Mouse (Mus musculus): ENCODE measurements around the gene Atp7b.

Atp7b gene

DNA sequence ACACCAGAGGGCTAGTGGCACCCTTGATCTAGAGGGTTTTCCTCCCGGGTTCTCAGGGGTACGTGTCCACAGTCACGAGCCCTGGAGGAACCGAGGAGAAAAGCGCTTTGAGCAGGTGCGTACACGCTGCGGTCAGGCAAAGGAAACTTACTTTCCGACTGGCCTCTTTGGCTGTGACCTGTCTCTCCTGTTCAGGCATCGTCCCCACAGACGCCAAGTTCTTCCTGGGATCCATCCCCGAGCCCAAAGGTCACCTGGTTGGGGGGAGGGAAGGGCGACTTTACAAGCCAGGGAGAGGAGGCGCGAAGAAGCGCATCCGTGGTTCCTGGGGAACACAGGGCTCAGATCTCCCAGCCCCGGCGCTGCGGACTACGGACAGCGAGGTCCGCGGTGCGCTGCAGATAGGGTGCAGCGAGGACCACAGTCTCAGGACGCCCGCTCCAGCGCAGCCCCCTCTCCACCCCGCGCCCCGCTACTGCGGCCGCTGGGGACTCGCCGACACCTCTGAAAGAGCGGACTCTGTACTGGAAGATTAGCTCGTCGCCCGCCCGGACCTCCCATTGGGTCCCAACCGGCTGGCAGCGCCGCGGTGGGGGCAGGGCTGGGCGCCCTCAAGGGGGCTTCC, at the start of gene Atp7b:
Atp7b (minus strand) TSS at position 485 of the 625 bp plus-strand sequence.
- no peak for DNase-seq (ENCODE audit: low spot score in 2 of 2)

DNA sequence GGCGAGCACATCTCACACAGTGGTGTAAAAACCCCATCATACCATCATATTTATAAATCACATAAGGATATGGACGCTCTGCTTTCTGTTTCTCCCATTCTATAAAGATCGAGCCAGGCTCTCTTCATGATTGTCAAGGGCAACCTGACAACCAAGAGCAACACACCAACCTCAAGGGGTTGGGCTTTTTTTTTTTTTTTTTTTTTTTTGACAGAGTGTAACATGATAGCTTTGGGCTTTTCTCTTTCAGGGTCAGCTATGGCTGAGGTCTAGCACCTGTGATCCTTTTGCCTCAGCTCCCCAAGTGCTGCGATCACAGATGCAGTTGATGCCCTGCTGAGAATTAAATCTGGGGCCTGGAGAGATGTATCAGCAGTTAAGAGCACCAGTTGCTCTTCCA, 46.9 kb upstream of the Atp7b start:
- DNase-seq (ENCODE audit: low spot score in 2 of 2) = no peak

DNA sequence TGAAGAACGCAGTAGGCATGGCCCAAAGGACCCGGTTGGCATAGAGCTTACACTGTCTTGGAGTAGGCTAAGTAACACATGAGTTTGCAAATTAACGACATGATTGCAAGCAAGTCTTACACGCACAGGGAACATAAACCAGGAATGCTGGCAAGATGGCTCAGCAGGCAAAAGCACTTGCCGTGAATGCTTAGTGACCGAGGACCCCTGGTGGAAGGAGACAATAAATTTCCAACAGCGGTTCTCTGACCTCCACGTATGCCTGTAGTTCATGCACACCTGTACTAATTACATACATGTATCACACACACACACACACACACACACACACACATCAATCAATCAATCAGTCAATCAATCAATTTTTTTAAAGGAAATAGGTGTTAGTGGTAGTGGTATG, 31.5 kb upstream of the Atp7b start:
- DNase-seq (ENCODE audit: low spot score in 2 of 2) = no peak

DNA sequence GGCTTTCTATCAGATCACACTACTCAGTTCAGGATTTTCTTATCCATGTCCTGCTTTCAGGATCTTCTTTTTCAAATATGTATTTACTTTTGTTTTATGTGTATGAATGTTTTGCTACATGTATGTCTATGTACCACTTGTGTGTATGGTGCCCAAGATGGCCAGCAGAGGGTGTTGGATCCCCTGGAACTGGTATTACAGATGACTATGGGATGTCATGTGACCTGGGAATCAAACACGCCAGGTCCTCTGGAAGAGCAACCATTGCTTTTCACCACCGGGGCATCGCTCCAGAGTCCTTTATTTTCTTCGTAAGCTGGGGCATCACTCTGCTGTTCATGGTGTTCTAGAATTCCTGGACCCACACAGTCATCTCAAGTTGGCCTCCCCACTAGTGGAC, 29.1 kb upstream of the Atp7b start:
- DNase-seq (ENCODE audit: low spot score in 2 of 2) = no peak

DNA sequence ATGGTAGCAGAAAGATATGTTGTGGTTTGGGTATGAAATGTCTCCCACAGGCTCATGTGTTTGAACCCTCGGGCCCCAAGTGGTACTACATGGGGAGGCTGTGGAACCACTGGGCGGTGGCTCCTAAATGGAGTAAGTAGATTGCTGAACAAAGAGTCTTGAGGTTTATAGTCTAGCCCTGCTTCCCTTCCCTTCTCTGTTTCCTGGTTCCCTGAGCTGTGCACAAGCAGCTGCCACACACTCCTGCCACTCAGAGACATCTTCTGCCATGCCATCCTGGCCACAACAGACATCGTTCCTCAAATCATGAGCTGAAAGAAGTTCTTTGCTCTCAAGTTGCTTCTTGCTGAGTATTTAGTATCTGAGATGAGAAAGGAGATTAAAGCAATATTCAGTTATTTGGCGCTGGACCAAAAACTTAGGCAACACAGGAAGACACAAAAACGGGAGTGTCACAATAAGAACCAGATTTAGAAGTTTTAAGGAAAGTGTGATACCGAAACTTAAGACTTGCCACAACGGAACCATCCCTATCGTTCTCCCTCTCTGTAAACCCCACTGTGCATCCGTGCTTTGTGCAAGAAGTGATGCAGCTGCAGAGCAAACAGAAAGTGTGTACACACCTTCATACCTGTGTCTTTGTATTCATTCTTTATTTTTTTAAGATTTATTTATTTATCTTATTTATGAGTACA, 19.4 kb upstream of the Atp7b start:
- no peak for DNase-seq (ENCODE audit: low spot score in 2 of 2)

DNA sequence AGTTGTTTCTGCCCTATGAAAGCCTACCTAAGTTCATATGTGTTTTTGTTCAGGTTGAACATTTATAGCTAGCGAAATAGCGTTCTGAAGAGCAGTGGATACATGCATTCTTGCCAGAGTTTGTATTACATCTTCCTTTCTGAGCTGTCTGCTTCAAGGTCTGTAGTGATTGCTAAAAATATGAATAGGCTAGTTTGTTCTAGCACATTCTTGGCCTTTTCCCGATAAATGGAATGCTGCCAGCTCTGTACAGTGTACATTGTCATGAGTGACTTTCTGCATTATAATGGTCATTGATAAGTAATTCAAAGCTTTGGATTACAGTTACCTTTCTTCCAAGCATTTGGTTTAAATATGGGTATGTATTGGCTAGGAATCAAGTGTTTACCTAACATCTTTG, 1.0 kb upstream of the Atp7b start:
- no peak for DNase-seq (ENCODE audit: low spot score in 2 of 2)

DNA sequence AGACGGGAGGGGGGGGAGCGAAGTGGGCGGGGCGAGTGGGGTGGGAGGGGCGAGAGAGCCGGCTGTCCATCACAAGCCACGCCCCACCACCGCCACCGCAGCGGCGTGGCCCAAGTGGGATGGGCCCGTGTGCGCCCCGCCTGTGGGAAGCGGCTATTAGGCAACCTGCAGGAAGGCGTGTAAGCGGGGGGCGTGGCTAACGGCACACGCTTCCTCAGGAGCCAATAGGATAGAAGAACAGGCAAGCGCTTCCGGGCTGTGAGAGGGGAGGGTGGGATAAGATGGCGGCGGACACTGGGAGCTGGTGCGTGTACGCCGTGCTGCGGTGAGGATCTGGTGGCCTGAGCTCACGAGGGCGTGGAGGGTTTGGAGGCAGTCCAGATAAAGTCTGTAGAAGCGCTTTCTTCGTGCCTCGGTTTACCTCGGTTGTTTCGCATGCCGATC, 363 bp upstream of the Atp7b start, which contains the start of gene Alg11:
Alg11 (plus strand) TSS at position 276 of the 444 bp plus-strand sequence.
- DNase-seq (ENCODE audit: low spot score in 2 of 2) = peak; percentile 95

DNA sequence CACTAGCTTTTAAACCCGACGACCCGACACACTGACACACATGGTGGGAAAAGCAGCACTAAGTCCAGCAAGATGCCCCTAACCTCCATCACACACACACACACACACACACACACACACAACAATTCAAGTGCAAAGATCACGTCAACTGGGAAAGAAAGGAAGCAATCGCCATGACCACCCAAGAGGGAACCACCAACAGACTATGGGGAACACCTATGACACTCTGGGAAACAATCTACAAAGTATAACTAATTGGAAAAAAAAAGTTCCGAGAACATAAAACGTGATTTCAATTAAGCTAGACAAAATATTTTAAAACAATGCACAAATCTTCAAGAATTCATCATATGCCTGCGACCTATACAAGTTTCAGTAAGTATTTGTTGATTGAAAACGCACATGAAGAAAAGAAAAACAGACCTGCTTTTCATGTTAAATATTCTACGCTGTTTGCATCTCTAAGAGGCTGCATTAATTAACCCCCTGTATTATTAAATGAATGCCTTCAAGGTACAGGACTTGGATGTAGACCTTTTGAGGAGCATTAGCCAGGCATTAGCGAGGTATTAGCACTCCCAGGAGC, 859 bp downstream of the Atp7b start:
- DNase-seq (ENCODE audit: low spot score in 2 of 2) = no peak

DNA sequence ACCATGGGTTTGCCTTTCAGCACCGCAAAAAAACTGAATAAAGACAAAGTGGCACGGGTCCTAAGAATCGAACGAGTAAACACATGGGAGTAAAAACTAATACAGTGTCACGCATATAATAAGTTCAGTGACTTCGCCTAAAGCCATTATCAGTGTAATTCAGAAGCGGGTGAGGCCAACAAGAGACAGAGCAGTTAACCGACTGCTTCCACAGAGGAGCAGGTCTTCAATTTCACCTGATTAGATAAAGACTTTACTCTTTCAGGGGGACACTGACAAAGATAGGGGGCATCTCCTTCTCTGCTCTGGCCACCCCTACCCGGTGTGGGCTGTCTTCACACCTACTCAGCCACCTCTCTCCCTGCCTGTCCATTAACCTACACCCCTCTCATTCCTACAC, 1.7 kb downstream of the Atp7b start:
- DNase-seq (ENCODE audit: low spot score in 2 of 2) = no peak

DNA sequence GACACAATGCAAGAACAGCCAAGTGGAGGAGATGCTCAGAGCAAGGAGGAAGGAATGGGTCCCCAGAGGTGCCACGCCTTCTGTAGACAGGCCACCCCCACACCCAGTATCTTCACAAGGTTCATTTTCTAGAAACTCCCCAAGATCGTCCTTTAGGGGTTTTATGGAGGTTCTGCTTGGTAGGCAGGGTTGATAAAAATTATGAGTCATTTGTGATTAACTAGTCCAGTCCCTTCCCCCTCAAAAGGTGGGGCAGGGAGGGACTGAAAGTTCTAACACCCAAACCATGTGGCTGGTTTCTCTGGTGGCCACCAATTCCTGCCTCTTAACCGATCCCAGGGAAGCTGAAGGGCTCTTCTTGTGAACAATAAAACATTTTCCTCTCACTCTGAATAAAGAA, 3.3 kb downstream of the Atp7b start:
- no peak for DNase-seq (ENCODE audit: low spot score in 2 of 2)

DNA sequence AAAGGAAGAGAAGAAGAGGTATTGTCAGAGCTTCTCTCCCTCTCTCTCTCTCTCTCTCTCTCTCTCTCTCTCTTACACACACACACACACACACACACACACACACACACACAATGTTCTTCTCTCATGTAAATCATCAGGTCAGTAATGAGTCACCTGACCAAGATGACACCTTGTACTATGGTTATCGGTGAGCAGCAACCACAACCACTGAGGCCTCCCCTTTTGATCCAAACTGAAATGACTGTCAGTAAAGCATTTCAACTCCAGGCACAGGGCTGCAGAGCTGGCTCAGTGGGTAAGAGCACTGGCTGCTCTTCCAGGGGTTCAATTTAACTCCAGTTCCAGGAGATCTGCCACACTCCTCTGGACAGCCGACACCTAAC, 4.6 kb downstream of the Atp7b start:
- DNase-seq (ENCODE audit: low spot score in 2 of 2) = no peak

DNA sequence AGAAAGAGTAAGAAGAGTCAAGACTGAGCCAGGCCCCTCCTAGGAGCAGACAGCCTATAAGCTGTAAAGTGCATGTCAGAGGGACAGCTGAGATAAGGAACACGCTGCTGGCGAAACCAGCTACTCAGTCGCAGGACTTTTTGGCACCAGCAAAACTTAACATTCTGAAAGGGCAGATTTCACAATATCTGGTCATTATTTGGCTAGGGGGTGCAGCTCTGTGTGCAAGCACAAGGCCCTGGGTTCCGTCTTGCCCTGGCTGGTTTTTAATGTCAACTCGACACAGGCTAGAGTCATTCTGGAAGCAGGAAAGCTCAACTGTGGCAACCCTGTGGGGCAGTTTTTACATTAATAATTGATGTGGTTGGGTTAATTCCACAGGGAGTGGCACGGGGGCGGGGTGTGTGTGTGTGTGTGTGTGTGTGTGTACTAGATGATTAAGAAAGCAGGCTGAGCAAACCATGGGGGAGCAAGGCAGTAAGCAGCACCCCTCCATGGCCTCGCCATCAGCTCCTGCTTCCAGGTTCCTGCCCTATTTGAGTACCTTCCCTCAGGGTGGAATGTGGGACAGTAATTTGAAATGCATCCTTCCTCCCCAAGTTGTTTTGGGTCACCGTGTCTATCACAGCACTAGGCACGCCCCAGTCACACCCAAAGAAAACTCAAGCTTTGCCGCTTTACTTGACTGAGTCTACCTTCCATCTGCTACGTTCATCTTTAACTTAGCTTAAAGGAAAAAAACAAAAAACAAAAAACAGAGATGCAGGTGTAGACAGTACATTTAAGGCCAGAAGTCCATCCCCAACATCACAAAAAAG, 5.2 kb downstream of the Atp7b start:
- DNase-seq (ENCODE audit: low spot score in 2 of 2) = no peak

DNA sequence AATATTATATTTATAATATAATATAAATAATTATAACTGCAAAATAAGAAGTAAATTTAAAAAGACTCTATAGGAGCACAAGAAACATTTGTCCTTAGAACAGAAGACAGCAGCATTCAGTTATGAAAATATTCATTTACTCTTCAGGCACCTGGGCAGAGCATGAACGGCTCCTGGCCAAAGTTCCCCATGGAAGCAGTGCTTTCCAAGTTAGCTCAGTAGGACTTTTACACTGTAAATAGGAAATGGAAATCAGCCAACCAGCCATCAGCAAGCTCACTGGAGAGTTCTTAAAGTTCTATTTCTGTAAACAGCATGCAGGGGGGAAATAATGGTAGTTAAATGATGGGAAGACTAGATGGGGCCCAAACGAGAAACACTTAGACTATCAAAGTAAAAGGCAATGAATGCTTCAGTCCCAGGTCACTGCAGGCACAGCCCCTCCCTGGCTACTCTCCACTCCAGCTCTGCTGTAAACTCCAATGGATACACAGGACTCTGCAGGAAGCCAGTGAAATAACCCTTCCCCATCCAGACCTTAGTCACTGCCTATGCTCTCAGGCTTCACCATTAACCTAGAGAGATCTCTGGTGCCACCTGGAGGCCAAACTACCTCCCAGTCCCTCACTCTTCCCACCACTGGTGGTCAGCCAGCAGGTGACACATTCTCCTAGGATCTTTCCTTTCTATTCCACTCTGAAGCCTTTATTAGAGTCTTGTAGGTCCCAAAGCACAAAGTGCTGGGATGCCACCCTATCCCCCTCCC, 12.2 kb downstream of the Atp7b start:
- peak in 1 of 2 experiments; percentile 4 for DNase-seq (ENCODE audit: low spot score in 2 of 2)

DNA sequence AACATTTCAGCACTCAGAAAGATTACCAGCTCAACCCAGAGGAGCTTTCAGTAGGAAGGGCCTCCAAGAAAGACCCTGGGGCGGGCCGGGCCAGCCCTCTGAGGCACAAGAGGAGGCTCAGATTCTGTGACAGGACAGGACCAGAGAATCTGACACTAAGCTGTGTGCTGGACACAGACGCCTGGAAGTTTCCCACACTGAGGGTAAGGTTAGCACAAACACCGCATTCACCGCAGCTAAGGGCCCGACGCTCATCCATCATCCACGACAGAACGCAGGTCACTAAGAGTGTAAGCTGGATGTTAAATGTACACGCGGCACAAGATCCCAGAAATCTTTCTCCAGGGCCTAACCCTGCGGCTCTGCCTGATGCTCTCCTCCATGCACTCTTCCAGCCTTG, 16.4 kb downstream of the Atp7b start:
- no peak for DNase-seq (ENCODE audit: low spot score in 2 of 2)

DNA sequence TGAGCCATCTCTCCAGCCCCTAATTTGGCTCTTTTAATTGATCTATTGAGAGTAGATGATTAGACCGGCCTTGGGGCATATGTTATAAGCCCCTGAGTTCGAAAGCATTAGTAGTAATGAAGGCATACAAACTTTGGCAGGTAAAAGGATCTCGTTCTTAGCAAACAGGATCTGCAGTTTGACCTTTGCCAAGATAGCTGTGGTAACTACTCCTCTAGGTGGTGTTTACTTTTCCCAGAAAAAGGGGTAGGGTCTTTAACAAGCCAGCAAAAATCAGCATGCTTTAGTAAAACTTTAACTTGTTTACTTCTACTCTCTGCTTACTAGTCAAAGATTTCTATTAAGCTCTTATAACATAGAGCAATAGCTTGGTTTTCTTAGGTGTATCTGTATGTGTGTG, 17.6 kb downstream of the Atp7b start:
- DNase-seq (ENCODE audit: low spot score in 2 of 2) = no peak

DNA sequence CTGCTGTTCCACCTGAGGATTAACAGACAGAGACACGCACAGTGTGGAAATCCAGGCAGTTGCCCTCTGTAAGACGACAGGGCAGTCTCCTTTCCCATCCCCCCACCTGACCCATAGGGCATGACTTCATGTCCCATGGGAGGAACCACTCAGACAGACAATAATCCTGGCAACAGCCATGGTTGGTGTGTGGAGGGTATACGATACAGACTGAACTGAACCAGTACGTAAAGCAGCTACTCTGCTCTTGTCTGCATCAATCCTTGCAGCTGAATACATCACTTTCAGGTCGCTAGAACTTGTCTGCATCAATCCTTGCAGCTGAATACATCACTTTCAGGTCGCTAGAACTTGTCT, 20.0 kb downstream of the Atp7b start:
- DNase-seq (ENCODE audit: low spot score in 2 of 2) = no peak

DNA sequence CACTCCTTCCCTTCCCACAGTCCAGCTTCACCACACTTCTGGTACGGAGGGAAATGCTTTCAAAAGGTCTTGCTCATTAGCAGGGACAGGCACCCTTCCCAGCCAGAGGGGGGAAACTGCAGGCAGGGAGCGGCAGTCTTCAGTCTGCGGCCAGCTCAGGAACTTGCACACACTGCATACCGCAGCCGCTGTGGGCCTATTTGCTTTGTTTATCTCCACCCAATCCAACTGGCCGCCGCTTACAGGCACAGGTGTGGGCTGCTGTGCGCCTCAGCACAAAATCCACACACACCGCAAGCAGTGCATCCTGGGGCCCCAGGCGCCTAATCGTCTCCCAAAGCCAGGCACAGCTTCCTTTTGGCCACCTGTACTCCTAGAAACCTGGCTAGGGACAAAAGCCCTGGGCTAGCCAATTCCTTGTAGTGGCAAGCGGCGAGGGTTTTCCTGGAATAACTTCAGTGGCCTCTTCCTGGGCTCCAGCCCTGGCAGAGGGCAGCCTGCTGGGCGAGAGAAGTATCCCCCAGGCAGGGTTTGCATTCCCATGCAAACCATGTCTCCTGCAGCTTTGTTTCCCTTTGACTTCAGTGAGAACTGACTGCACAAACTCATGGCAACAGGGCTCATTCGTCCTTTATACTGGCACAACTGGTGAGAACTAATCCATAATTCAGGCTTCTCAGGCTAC, 20.5 kb downstream of the Atp7b start:
- no peak for DNase-seq (ENCODE audit: low spot score in 2 of 2)

DNA sequence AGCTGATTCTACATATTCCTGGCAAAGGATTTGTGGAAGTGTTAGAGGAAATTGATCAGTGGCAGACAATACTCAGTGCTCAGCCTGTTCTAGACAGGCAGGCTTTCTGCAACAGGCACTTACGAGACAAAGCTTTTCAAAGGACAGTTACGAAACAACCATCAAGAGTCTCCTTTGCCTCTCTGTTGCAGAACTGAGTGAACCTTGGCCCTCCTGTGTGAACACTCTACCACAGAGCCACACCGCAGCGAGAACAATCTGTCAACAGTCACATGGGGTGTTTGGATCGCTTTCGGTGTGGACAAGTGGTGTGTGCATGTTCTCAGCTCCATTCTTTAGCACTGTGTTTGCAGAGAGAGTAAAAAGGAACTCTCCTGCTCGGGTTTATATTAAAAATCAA, 23.1 kb downstream of the Atp7b start:
- no peak for DNase-seq (ENCODE audit: low spot score in 2 of 2)

DNA sequence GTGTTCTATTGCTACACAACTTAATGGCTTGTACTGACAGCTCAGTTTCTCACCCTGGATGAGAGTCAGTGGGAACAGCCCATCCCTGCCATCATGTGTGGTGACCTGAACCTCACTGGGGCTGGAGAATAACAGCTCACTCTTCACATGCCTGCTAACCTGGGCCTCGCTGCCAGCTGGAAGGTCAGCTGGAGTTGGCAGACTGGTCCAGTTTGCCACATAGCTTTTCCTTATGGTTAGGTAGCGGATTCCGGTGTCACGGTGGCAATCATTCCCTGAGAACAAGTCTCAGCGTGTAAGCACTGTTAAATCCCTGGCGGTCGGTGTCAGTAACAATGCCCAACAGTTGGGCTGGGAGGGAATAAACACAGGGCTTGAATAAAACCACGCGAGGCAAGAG, 24.0 kb downstream of the Atp7b start:
- DNase-seq (ENCODE audit: low spot score in 2 of 2) = no peak

DNA sequence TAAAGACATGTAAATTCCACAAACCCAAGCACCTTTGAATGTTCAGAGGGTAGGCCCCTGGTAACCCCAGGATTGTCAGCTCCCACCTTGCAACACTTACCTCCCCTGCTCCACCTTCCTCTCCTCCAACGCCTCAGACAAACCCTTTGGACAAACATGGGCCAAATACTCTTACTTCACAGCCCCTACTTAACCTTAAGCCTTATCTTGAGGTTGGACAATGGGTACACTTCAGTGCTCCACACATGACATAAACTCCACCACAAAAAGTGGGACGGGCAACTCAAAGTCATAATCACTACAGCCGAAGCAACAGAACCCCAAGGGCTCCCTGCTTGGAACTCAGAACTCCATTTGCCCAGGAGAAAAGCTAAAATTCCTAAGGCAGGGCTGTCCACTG, 29.1 kb downstream of the Atp7b start:
- DNase-seq (ENCODE audit: low spot score in 2 of 2) = no peak

DNA sequence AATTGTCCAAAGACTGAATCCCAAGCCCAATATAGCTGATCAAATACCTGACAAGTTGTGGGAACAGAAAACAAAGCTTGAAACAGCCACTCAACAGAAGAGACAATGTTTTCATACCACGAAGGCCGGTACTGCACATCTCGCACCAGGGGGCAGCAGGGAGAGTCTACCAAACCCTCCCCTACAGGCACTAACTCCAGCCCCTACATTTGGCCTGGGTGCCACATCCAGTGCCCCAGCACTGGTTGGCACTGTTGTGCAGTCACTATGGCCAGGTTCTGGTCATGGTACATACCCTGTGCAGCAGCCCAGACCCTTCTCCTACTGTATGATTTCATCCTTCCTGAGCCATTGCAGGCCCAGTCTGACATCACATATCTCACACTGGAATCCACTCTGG, 31.1 kb downstream of the Atp7b start:
- DNase-seq (ENCODE audit: low spot score in 2 of 2) = no peak

All from heart, adult 9 months (tissue).